Mouse (Mus musculus) liver, adult 2 months (tissue): ENCODE measurements at regions not wholly inside any gene's neighbourhood (a gene's known extent, or its start where the extent isn't known, plus 50 kb on each side); places are given as distances from the start of the nearest gene placed in this dataset.

Source experiments
- DNase-seq: peaks from one replicate; pipeline ENCODE4 v3.0.0-alpha.2; 2011; ENCODE audit warnings: low read depth, low spot score; ENCODE audit errors: extremely low read depth
- H3K27ac ChIP-seq: fragments of 200-500 bp; replicated peaks from 2 replicates; pipeline ENCODE4 v1.5.1; 2012; ENCODE audit warnings: low read depth, mild to moderate bottlenecking, control low read depth, inconsistent platforms, low read length; ENCODE audit not compliant: insufficient read depth
- H3K27me3 ChIP-seq: fragments of 200-500 bp; 2 replicates; pipeline ENCODE4 v1.6.1; 2012; ENCODE audit warnings: mild to moderate bottlenecking, moderate library complexity, low read length, inconsistent platforms; ENCODE audit not compliant: control insufficient read depth, insufficient read depth
- H3K36me3 ChIP-seq: fragments of 200-500 bp; 2 replicates; pipeline ENCODE4 v1.6.1; 2012; ENCODE audit warnings: low read length, inconsistent platforms; ENCODE audit not compliant: control insufficient read depth, insufficient read depth
- H3K4me1 ChIP-seq: fragments of 200-500 bp; 2 replicates; pipeline ENCODE4 v1.6.1; 2011; ENCODE audit warnings: low read length; ENCODE audit not compliant: control insufficient read depth, insufficient read depth
- H3K4me3 ChIP-seq: fragments of 200-500 bp; 2 replicates; pipeline ENCODE4 v1.5.1; 2011; ENCODE audit warnings: low read depth, mild to moderate bottlenecking, control low read depth, low read length, moderate library complexity; ENCODE audit not compliant: insufficient read depth
- H3K79me2 ChIP-seq: fragments of 200-500 bp; 2 replicates; pipeline ENCODE4 v1.6.1; 2012; ENCODE audit warnings: inconsistent platforms, mild to moderate bottlenecking, low read length, moderate library complexity; ENCODE audit not compliant: control insufficient read depth, insufficient read depth
- H3K9ac ChIP-seq: fragments of 200-500 bp; 2 replicates; pipeline ENCODE4 v1.6.1; 2012; ENCODE audit warnings: low read depth, mild to moderate bottlenecking, control low read depth, inconsistent platforms, low read length
- CTCF ChIP-seq: fragments of 200-500 bp; IDR thresholded peaks from 2 replicates; pipeline ENCODE4 v1.5.1; 2011; ENCODE audit warnings: low read depth, low read length, control low read depth
- POLR2A ChIP-seq: fragments of 200-500 bp; IDR thresholded peaks from 2 replicates; pipeline ENCODE4 v1.6.1; 2011; ENCODE audit warnings: low read length, control low read depth; ENCODE audit not compliant: insufficient read depth; ENCODE audit errors: extremely low read depth
- WGBS: fragments of 180-500 bp; shearing (Covaris S2); methylation state at CpG from one replicate; pipeline ENCODE4 v1.1.7; 2018; 5-methylcytosine and 5-hydroxymethylcytosine counted together

- no peaks in the 10 kb centered on the region for H3K36me3 ChIP-seq
- no peak for DNase-seq
- no peaks in the 10 kb centered on the region for H3K79me2 ChIP-seq
- no peaks in the 10 kb centered on the region for H3K27me3 ChIP-seq
- 61% methylated on average over 5 of the region's 5 CpGs for WGBS
- no peak overlapping the region for H3K9ac ChIP-seq
- no peak overlapping the region for H3K27ac ChIP-seq
- H3K4me3 ChIP-seq, result no peak overlapping the region
- H3K4me1 ChIP-seq, result no peaks in the 10 kb centered on the region
- TF ChIP-seq CTCF (no peak), POLR2A (no peak)
Measured at GRCm38 (mm10) chr8:109407913-109408312, 85.9 kb upstream of the Pmfbp1 start.

DNA sequence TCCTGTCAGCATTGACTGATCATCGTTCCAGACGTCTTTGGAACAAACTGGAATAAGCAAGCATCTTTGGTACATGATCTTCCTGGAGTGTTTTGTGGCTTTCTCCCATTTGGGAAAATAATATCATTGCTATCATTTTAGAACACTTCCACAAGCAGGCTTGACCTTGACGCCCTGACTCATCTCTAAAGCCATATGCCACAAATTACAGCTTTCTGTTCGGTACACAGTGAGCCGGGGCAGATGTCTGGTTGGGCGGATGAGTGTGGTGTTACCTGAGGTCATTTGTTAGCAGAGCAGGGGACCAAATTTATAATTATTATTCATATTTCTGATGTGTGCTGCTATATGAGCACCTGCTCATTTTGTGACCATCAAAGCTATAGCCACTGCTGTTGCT is 83.3 kb upstream of the Pmfbp1 start:
- DNase-seq, result no peak
- Histone ChIP-seq H3K9ac (no peak overlapping the region), H3K4me1 (no peaks in the 10 kb centered on the region), H3K27me3 (no peaks in the 10 kb centered on the region), H3K27ac (no peak overlapping the region), H3K4me3 (no peak overlapping the region), H3K79me2 (no peaks in the 10 kb centered on the region), H3K36me3 (no peaks in the 10 kb centered on the region)
- WGBS, result 83% methylated on average over 6 of the region's 6 CpGs
- TF ChIP-seq CTCF (no peak), POLR2A (no peak)

GRCm38 (mm10) chr8:109413386-109413785 is 80.4 kb upstream of the Pmfbp1 start:
- Histone ChIP-seq H3K36me3 (no peaks in the 10 kb centered on the region), H3K9ac (no peak overlapping the region), H3K27ac (no peak overlapping the region), H3K4me3 (no peak overlapping the region), H3K4me1 (no peaks in the 10 kb centered on the region), H3K79me2 (no peaks in the 10 kb centered on the region), H3K27me3 (no peaks in the 10 kb centered on the region)
- no peak for DNase-seq
- 75% methylated on average over 5 of the region's 5 CpGs for WGBS
- TF ChIP-seq CTCF (no peak), POLR2A (no peak)

- Histone ChIP-seq H3K36me3 (no peaks in the 10 kb centered on the region), H3K27ac (no peak overlapping the region), H3K27me3 (no peaks in the 10 kb centered on the region), H3K4me1 (no peaks in the 10 kb centered on the region), H3K79me2 (no peaks in the 10 kb centered on the region), H3K4me3 (no peak overlapping the region), H3K9ac (no peak overlapping the region)
- 69% methylated on average over 4 of the region's 4 CpGs for WGBS
- TF ChIP-seq POLR2A (no peak), CTCF (no peak)
- no peak for DNase-seq
Measured at GRCm38 (mm10) chr8:109415315-109415714, 78.5 kb upstream of the Pmfbp1 start.

DNA sequence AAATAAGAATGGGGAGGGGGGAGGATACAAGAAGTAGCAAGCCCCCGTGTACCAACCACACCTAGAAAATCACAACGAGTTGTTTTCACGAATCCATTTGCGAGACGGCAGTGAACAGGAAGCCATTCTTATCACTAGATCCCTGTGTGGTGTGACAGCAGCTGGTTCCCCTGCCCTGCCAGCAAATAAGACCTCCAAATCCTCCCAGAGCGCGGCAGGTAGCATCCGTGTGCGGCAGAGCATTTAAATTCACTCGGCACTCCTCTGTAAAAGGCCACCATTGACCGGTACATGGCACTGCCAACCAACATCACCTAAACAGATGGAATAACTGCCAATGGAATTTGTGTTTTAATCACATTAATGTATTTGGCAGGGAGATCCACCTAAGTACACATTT is 77.9 kb upstream of the Pmfbp1 start:
- Histone ChIP-seq H3K36me3 (no peaks in the 10 kb centered on the region), H3K4me3 (no peak overlapping the region), H3K27ac (no peak overlapping the region), H3K9ac (no peak overlapping the region), H3K79me2 (no peaks in the 10 kb centered on the region), H3K4me1 (no peaks in the 10 kb centered on the region), H3K27me3 (no peaks in the 10 kb centered on the region)
- TF ChIP-seq POLR2A, result no peak
- no peak for TF ChIP-seq CTCF
- 66% methylated on average over 11 of the region's 11 CpGs for WGBS
- DNase-seq, result no peak

DNA sequence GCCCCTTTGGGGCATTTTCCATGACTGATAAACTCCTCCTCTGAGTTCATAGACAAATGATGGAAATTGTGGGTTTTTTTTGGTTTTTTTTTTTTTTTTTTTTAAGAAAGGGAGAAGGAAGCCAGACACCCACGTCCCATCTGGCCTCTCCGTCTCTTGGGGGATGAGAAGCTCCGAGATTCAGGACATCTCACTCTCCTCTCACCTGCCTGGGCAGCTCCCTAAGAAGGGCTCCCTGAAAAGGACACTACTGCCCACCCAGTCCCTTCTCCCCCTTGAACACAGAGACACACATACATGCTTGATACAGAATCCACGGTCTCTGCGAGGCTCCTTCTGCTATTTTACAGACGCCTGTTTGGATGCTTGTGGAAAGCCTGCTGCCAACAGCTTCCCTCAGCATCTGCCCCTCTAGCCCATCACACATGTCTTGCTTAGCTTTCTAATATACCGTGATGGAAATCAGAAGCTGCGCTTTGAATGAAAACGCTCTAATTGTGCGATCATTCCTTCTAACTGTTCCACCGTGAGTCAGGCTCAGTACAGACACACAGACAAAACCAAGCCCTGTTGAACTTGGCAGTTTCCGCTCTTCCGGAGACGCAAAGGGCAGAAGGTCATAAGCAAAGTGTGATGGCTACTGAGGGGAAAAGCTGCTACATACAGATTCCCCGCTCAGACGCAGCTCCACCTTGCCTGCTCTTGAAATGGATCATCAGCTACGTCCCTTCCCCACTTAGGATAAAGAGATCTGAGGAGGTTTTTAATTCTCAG is 77.3 kb upstream of the Pmfbp1 start:
- Histone ChIP-seq H3K4me1 (no peaks in the 10 kb centered on the region), H3K27me3 (no peaks in the 10 kb centered on the region), H3K79me2 (no peaks in the 10 kb centered on the region), H3K27ac (no peak overlapping the region), H3K4me3 (no peak overlapping the region), H3K9ac (no peak overlapping the region), H3K36me3 (no peaks in the 10 kb centered on the region)
- TF ChIP-seq POLR2A (no peak), CTCF (no peak)
- no peak for DNase-seq
- 76% methylated on average over 17 of the region's 17 CpGs for WGBS
